17 mouse cellular contexts compared by ENCODE assay signal in the genomic region with DNA sequence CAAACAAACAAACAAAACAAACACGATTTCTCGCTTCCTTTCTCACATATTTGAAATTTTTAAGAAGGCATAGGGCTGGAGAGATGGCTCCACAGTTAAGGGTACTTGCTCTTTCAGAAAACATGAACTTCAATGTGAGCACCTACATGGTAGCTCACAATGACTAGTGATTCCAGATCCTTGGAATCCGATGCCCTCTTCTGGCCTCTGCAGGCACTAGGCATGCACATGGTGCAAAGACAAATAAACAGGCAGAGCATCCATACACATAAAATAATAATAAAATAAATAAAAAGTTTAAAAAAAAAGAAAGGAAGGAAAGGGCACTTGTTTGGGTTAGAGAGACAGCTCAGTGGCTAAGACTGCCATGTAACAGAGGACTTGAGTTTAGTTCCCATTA. TPM values are rescaled to one million over a fixed set of nuclear protein-coding genes. Genes with fewer than 3 reads are reported as not detected.
A peak's percentile ranks its signal among the peaks of the same experiment; 100 is the strongest.
DNase-seq lines count a peak whose midpoint lies in the region; ATAC-seq and TF ChIP-seq lines count a peak whose summit lies in the region.
"Had no signal": no experiment of that assay in that cellular context is flagged by ENCODE, and none has a peak within 500 bp of the region (broad histone marks: within the 10 kb centered on the region; RNA-seq: fewer than 3 reads in every experiment).

No protein-coding gene starts in this region.

- ATAC-seq in hindbrain, postnatal 0 days: no peak
- ATAC-seq in hindbrain, embryonic 13.5 days (ENCODE audit: low FRiP score): no peak

- H3K9me3 ChIP-seq in hindbrain, postnatal 0 days (ENCODE audit: low read length): no peaks in the 10 kb centered on the region
- no peaks in the 10 kb centered on the region for H3K9me3 ChIP-seq in hindbrain, embryonic 13.5 days
- H3K9me3 ChIP-seq in E14TG2a.4 (ENCODE audit: low read length): no peaks in the 10 kb centered on the region
- H3K9me3 ChIP-seq: embryonic facial prominence, embryonic 13.5 days; heart, embryonic 13.5 days; hindbrain, embryonic 10.5 days; stomach, embryonic 15.5 days had no signal

- no peak overlapping the region for H3K4me3 ChIP-seq in hindbrain, postnatal 0 days (ENCODE audit: low read length)
- H3K4me3 ChIP-seq in hindbrain, embryonic 13.5 days: no peak overlapping the region
- no peak overlapping the region for H3K4me3 ChIP-seq in lung, adult 2 months (replicated peaks; ENCODE audit: extremely low read depth, low read depth, low read length)
- H3K4me3 ChIP-seq in E14TG2a.4 (replicated peaks; ENCODE audit: low read length): no peak overlapping the region
- H3K4me3 ChIP-seq: embryonic facial prominence, embryonic 13.5 days; heart, embryonic 13.5 days; hindbrain, embryonic 10.5 days; stomach, embryonic 15.5 days had no signal

- no peak for DNase-seq in hindbrain, postnatal 0 days (ENCODE audit: low spot score)
- no peak for DNase-seq in lung, adult 2 months
- no peak for DNase-seq in lung, adult 18-20 months
- DNase-seq in NIH3T3 (ENCODE audit: low read depth): peak; percentile 24
- no peak for DNase-seq in c-Kit-positive CD71-positive TER-119-positive erythroid progenitor cells, embryonic 14.5 days (ENCODE audit: low spot score)
- DNase-seq: adrenal gland, adult 2 months; cerebellum, adult 9-10 months; thymus, postnatal 14 days had no signal

- no peaks in the 10 kb centered on the region for H3K27me3 ChIP-seq in hindbrain, postnatal 0 days (ENCODE audit: insufficient read depth, low read length)
- no peaks in the 10 kb centered on the region for H3K27me3 ChIP-seq in hindbrain, embryonic 13.5 days
- no peaks in the 10 kb centered on the region for H3K27me3 ChIP-seq in E14TG2a.4 (ENCODE audit: insufficient read depth, low read length)
- H3K27me3 ChIP-seq: embryonic facial prominence, embryonic 13.5 days; heart, embryonic 13.5 days; stomach, embryonic 15.5 days had no signal

- no peak overlapping the region for H3K27ac ChIP-seq in hindbrain, postnatal 0 days
- no peak overlapping the region for H3K27ac ChIP-seq in hindbrain, embryonic 13.5 days
- H3K27ac ChIP-seq: embryonic facial prominence, embryonic 13.5 days; heart, embryonic 13.5 days; hindbrain, embryonic 10.5 days; stomach, embryonic 15.5 days had no signal

- no peak overlapping the region for H3K4me2 ChIP-seq in hindbrain, postnatal 0 days (ENCODE audit: low read depth, low read length)
- H3K4me2 ChIP-seq in hindbrain, embryonic 13.5 days: no peak overlapping the region
- H3K4me2 ChIP-seq: embryonic facial prominence, embryonic 13.5 days; heart, embryonic 13.5 days; stomach, embryonic 15.5 days had no signal

- no peak overlapping the region for H3K9ac ChIP-seq in hindbrain, postnatal 0 days (replicated peaks; ENCODE audit: low read length)
- H3K9ac ChIP-seq in hindbrain, embryonic 13.5 days: no peak overlapping the region
- H3K9ac ChIP-seq: embryonic facial prominence, embryonic 13.5 days; heart, embryonic 13.5 days; stomach, embryonic 15.5 days had no signal

- H3K4me1 ChIP-seq in hindbrain, postnatal 0 days (ENCODE audit: insufficient read depth, low read length): no peaks in the 10 kb centered on the region
- H3K4me1 ChIP-seq in hindbrain, embryonic 13.5 days (replicated peaks): no peaks in the 10 kb centered on the region
- no peaks in the 10 kb centered on the region for H3K4me1 ChIP-seq in lung, adult 2 months (ENCODE audit: control insufficient read depth, insufficient read depth, low read length)
- no peaks in the 10 kb centered on the region for H3K4me1 ChIP-seq in E14TG2a.4 (replicated peaks; ENCODE audit: low read depth, low read length)
- H3K4me1 ChIP-seq: embryonic facial prominence, embryonic 13.5 days; heart, embryonic 13.5 days; hindbrain, embryonic 10.5 days; stomach, embryonic 15.5 days had no signal

- TF ChIP-seq CTCF in hindbrain, postnatal 0 days (IDR thresholded peaks at IDR 0.05; ENCODE audit: low read depth): peak; percentile 28; the same call in 1 of the 2 replicates
- TF ChIP-seq CTCF in lung, adult 2 months (IDR thresholded peaks at IDR 0.05; ENCODE audit: insufficient read depth, low read length): peak; percentile 25; the same call in 1 of the 2 replicates
- 0 out of 2 replicates have a peak, but pooled peaks have one; percentile 16 for TF ChIP-seq CTCF in E14TG2a.4 (conservative IDR thresholded peaks at IDR 0.05; ENCODE audit: low read length)

- WGBS in hindbrain, postnatal 0 days: 91% methylated on average over 3 of the region's 3 CpGs
- 88% methylated on average over 3 of the region's 3 CpGs for WGBS in hindbrain, embryonic 13.5 days
- WGBS in lung, adult 2 months: 82% methylated on average over 3 of the region's 3 CpGs

- no peak for TF ChIP-seq POLR2A in lung, adult 2 months (IDR thresholded peaks at IDR 0.05; ENCODE audit: borderline replicate concordance, extremely low read depth, low read depth, low read length)

- H3K36me3 ChIP-seq in hindbrain, postnatal 0 days (ENCODE audit: insufficient read depth, low read length): no peaks in the 10 kb centered on the region
- no peaks in the 10 kb centered on the region for H3K36me3 ChIP-seq in hindbrain, embryonic 13.5 days
- H3K36me3 ChIP-seq in E14TG2a.4 (ENCODE audit: insufficient read depth, low read length): no peaks in the 10 kb centered on the region
- H3K36me3 ChIP-seq: embryonic facial prominence, embryonic 13.5 days; heart, embryonic 13.5 days; hindbrain, embryonic 10.5 days; stomach, embryonic 15.5 days had no signal

RNA-seq across cellular contexts. Expression of a gene that starts 12.2 kb away (rescaled TPM):
- total RNA-seq in hindbrain, postnatal 0 days (2014; rRNA removed): not detected in 2 replicates
- not detected in 2 replicates for polyA plus RNA-seq in hindbrain, postnatal 0 days (2015; fragmentation: Nextera tagmentation; extraction: Ambion mirVana)
- polyA plus RNA-seq in hindbrain, embryonic 13.5 days (2015; fragmentation: Nextera tagmentation; extraction: Ambion mirVana): not detected in 2 replicates
- 0.11 and 0.38 TPM in 2 replicates for polyA plus RNA-seq in lung, adult 2 months (2012; rRNA removed)
- total RNA-seq: adrenal gland, adult 2 months; left cerebral cortex, adult 18-20 months; megakaryocyte-erythroid progenitor cell, adult 5-6 weeks had no signal
- polyA plus RNA-seq: adrenal gland, adult 2 months; embryonic facial prominence, embryonic 13.5 days; heart, embryonic 13.5 days; hindbrain, embryonic 10.5 days; limb, embryonic 11.5 days had no signal

RNA-seq across cellular contexts. Expression of a gene that starts 50.5 kb away (rescaled TPM):
- total RNA-seq in hindbrain, postnatal 0 days (2014; rRNA removed): 12.2 and 14.4 TPM in 2 replicates
- 19.1 and 20.2 TPM in 2 replicates for polyA plus RNA-seq in hindbrain, postnatal 0 days (2015; fragmentation: Nextera tagmentation; extraction: Ambion mirVana)
- 21.8 and 25.3 TPM in 2 replicates for polyA plus RNA-seq in hindbrain, embryonic 13.5 days (2015; fragmentation: Nextera tagmentation; extraction: Ambion mirVana)
- polyA plus RNA-seq in lung, adult 2 months (2012; rRNA removed): 7.7 and 8.2 TPM in 2 replicates
- total RNA-seq: megakaryocyte-erythroid progenitor cell, adult 5-6 weeks had no signal
